Comparison of ENCODE assay signal across 8 mouse cellular contexts in genomic region chr16:14162988-14163416, GRCm38 (mm10). TPM values are rescaled to one million over a fixed set of nuclear protein-coding genes. Genes with fewer than 3 reads are reported as not detected.
A peak's percentile ranks its signal among the peaks of the same experiment; 100 is the strongest.
DNase-seq lines count a peak whose midpoint lies in the region; ATAC-seq lines count a peak whose summit lies in the region.

Gene Nde1, plus strand, starts transcription at chr16:14163275.
Gene Marf1, minus strand, starts transcription at chr16:14163351.

- peak; percentile 96 for DNase-seq in NIH3T3 (ENCODE audit: low read depth)
- DNase-seq in cerebellum, adult 9-11 months, result peak; percentile 72
- peak; percentile 23 to 79 for DNase-seq in frontal cortex, adult 2 months (ENCODE audit: extremely low spot score in 1 of 2, low spot score in 1 of 2)
- peak; percentile 94 for DNase-seq in hindbrain, embryonic 10.5 days (ENCODE audit: low spot score)
- DNase-seq in layer of hippocampus, adult 9-10 months (ENCODE audit: low spot score), result peak; percentile 16
- DNase-seq in ovary, adult 18-20 months (ENCODE audit: low spot score), result peak; percentile 91
- peak; percentile 89 for DNase-seq in thymus, postnatal 0 days (ENCODE audit: low spot score)

- H3K4me2 ChIP-seq in lung, embryonic 16.5 days (ENCODE audit: low read depth, low read length), result peak within 1 kb of the TSS; percentile 66

- no peaks in the 10 kb centered on the region for H3K9me3 ChIP-seq in hindbrain, embryonic 10.5 days
- H3K9me3 ChIP-seq in lung, embryonic 16.5 days (ENCODE audit: control insufficient read depth, low read length), result no peaks in the 10 kb centered on the region

- peak; percentile 89 for ATAC-seq in lung, embryonic 16.5 days (ENCODE audit: low read depth)

- under 1% methylated on average over 43 of the region's 43 CpGs for WGBS in hindbrain, embryonic 10.5 days
- WGBS in lung, embryonic 16.5 days, result 0% methylated on average over 42 of the region's 43 CpGs

- H3K36me3 ChIP-seq in hindbrain, embryonic 10.5 days, result peaks cover 22% of the 10 kb centered on the region
- no peaks in the 10 kb centered on the region for H3K36me3 ChIP-seq in lung, embryonic 16.5 days (ENCODE audit: control insufficient read depth, insufficient read depth, low read length)

- peak within 1 kb of the TSS; percentile 76 for H3K9ac ChIP-seq in lung, embryonic 16.5 days (ENCODE audit: low read length)

- H3K27ac ChIP-seq in hindbrain, embryonic 10.5 days, result peak within 1 kb of the TSS; percentile 97
- H3K27ac ChIP-seq in lung, embryonic 16.5 days (ENCODE audit: low read length), result peak within 1 kb of the TSS; percentile 98

- no peaks in the 10 kb centered on the region for H3K27me3 ChIP-seq in hindbrain, embryonic 10.5 days (ENCODE audit: insufficient read depth, poor library complexity, severe bottlenecking)
- H3K27me3 ChIP-seq in lung, embryonic 16.5 days (ENCODE audit: control insufficient read depth, insufficient read depth, low read depth, low read length), result no peaks in the 10 kb centered on the region

- peak within 1 kb of the TSS; percentile 78 for H3K4me3 ChIP-seq in hindbrain, embryonic 10.5 days
- peak within 1 kb of the TSS; percentile 60 for H3K4me3 ChIP-seq in lung, embryonic 16.5 days (ENCODE audit: low read length)

- H3K4me1 ChIP-seq in hindbrain, embryonic 10.5 days (replicated peaks), result peaks cover 35% of the 10 kb centered on the region
- peaks cover 22% of the 10 kb centered on the region for H3K4me1 ChIP-seq in lung, embryonic 16.5 days (replicated peaks; ENCODE audit: control insufficient read depth, insufficient read depth, low read length)

RNA-seq across cellular contexts. Expression of gene Nde1, which starts in this region (rescaled TPM):
- 27.1 and 27.3 TPM in 2 replicates for polyA plus RNA-seq in frontal cortex, adult 2 months (2012; rRNA removed)
- 151 and 188 TPM in 2 replicates for polyA plus RNA-seq in hindbrain, embryonic 10.5 days (2016; fragmentation: Nextera tagmentation; extraction: Ambion mirVana)
- 126 and 133 TPM in 2 replicates for polyA plus RNA-seq in lung, embryonic 16.5 days (2015; fragmentation: Nextera tagmentation; extraction: Ambion mirVana)
- polyA plus RNA-seq in thymus, postnatal 0 days (2015; fragmentation: Nextera tagmentation; extraction: Ambion mirVana), result 103 and 112 TPM in 2 replicates

RNA-seq across cellular contexts. Expression of gene Marf1, which starts in this region (rescaled TPM):
- 39.0 and 40.5 TPM in 2 replicates for polyA plus RNA-seq in frontal cortex, adult 2 months (2012; rRNA removed)
- polyA plus RNA-seq in hindbrain, embryonic 10.5 days (2016; fragmentation: Nextera tagmentation; extraction: Ambion mirVana), result 14.3 and 15.3 TPM in 2 replicates
- 16.4 and 18.1 TPM in 2 replicates for polyA plus RNA-seq in lung, embryonic 16.5 days (2015; fragmentation: Nextera tagmentation; extraction: Ambion mirVana)
- 13.6 and 16.3 TPM in 2 replicates for polyA plus RNA-seq in thymus, postnatal 0 days (2015; fragmentation: Nextera tagmentation; extraction: Ambion mirVana)

Comparison
In these comparisons a context has a peak if more than half of its experiments do, and no peak if none do; other contexts are left out.
1. Peak in every context shown above with its lines: DNase-seq, ATAC-seq, H3K4me3 ChIP-seq and H3K27ac ChIP-seq.
2. DNase-seq: peak in every context shown above with its lines; median percentile 96 in NIH3T3; 94 in hindbrain, embryonic 10.5 days; 91 in ovary, adult 18-20 months; 89 in thymus, postnatal 0 days; 72 in cerebellum, adult 9-11 months; 51 in frontal cortex, adult 2 months; 16 in layer of hippocampus, adult 9-10 months.